Mouse (Mus musculus): ENCODE measurements around the gene Wnk2. TPM values are rescaled to one million over a fixed set of nuclear protein-coding genes. Genes with fewer than 3 reads are reported as not detected.
A peak's percentile ranks its signal among the peaks of the same experiment; 100 is the strongest.

Wnk2 gene
- polyA plus RNA-seq, 1 experiment from 2014 or later: 20.8 TPM

DNA sequence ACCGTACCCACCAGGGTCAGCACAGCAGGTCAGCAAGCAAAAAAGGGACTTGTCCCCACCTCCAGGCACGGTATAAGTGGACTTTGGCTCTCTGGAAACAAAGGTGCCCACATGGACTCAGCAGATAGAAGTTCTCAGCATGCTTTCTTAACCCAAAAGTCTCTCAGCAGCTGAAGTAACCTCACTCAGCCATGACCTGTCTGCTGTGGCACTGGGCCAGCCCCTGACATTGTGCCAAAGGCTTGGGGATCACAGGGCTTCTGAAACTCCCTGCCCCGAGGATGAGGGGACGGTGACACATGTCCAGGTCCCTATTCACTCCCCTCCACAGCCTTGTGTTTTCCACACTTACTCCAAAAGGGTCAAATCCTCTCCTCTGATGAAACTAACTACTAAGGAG lies 14.7 kb downstream of the Wnk2 start:
- Histone ChIP-seq H3K4me1 (ENCODE audit: control insufficient read depth, insufficient read depth, low read length) (peaks cover 42% of the 10 kb centered on the region), H3K4me2 (ENCODE audit: low read length) (no peak overlapping the region), H3K9me3 (replicated peaks; ENCODE audit: control insufficient read depth, low read length, poor library complexity, severe bottlenecking) (no peaks in the 10 kb centered on the region), H3K9ac (ENCODE audit: low read depth, low read length) (no peak overlapping the region), H3K4me3 (ENCODE audit: low read depth, low read length) (no peak overlapping the region), H3K27ac (ENCODE audit: low read length) (no peak overlapping the region), H3K36me3 (ENCODE audit: control insufficient read depth, insufficient read depth, low read length) (no peaks in the 10 kb centered on the region), H3K27me3 (ENCODE audit: control insufficient read depth, insufficient read depth, low read depth, low read length) (no peaks in the 10 kb centered on the region)
- no peak for ATAC-seq
- WGBS: 62% methylated on average over 4 of the region's 4 CpGs

GRCm38 (mm10) chr13:49131946-49132687 lies 15.7 kb downstream of the Wnk2 start:
- no peak for ATAC-seq
- 76% methylated on average over 7 of the region's 7 CpGs for whole genome bisulfite sequencing
- Histone ChIP-seq H3K27ac (ENCODE audit: low read length) (0 out of 2 replicates have a peak overlapping the region, but pooled peaks have one; percentile 19), H3K27me3 (ENCODE audit: control insufficient read depth, insufficient read depth, low read depth, low read length) (no peaks in the 10 kb centered on the region), H3K4me2 (ENCODE audit: low read length) (no peak overlapping the region), H3K36me3 (ENCODE audit: control insufficient read depth, insufficient read depth, low read length) (no peaks in the 10 kb centered on the region), H3K9ac (ENCODE audit: low read depth, low read length) (no peak overlapping the region), H3K4me3 (ENCODE audit: low read depth, low read length) (no peak overlapping the region), H3K4me1 (ENCODE audit: control insufficient read depth, insufficient read depth, low read length) (peaks cover 52% of the 10 kb centered on the region), H3K9me3 (replicated peaks; ENCODE audit: control insufficient read depth, low read length, poor library complexity, severe bottlenecking) (no peaks in the 10 kb centered on the region)

- no peak for ATAC-seq
- peaks cover 56% of the 10 kb centered on the region for H3K4me1 ChIP-seq (ENCODE audit: control insufficient read depth, insufficient read depth, low read length)
- H3K36me3 ChIP-seq (ENCODE audit: control insufficient read depth, insufficient read depth, low read length): no peaks in the 10 kb centered on the region
- no peak overlapping the region for H3K4me2 ChIP-seq (ENCODE audit: low read length)
- WGBS: 79% methylated on average over 4 of the region's 4 CpGs
- no peak overlapping the region for H3K4me3 ChIP-seq (ENCODE audit: low read depth, low read length)
- no peak overlapping the region for H3K9ac ChIP-seq (ENCODE audit: low read depth, low read length)
- H3K27me3 ChIP-seq (ENCODE audit: control insufficient read depth, insufficient read depth, low read depth, low read length): no peaks in the 10 kb centered on the region
- 0 out of 2 replicates have a peak overlapping the region, but pooled peaks have one; percentile 19 for H3K27ac ChIP-seq (ENCODE audit: low read length)
- no peaks in the 10 kb centered on the region for H3K9me3 ChIP-seq (replicated peaks; ENCODE audit: control insufficient read depth, low read length, poor library complexity, severe bottlenecking)
Observed at GRCm38 (mm10) chr13:49131342-49131855, 16.4 kb downstream of the Wnk2 start.

DNA sequence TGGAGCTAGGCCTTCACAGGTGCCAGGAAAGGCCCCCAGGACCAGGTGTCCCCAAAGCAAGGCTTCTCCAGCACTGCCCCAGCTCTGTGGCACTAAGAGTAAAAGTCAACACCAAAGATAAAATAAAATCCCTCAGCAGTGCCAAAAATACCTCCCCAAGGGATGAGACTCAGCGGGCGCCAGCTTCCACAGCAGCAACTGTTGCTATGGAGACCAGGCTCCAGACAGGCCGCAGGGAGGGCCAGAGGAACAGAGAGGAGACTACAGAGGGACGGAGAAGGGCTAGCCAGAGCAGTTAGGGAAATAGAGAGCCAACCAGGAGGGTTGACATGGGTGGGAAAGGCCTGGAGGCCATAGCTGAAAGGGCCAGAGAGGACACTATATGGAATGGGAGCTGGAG lies 18.0 kb downstream of the Wnk2 start:
- 9% methylated on average over 4 of the region's 4 CpGs for WGBS
- peak; percentile 46 for ATAC-seq
- Histone ChIP-seq H3K27ac (ENCODE audit: low read length) (peak overlapping the region; percentile 29), H3K36me3 (ENCODE audit: control insufficient read depth, insufficient read depth, low read length) (no peaks in the 10 kb centered on the region), H3K9me3 (replicated peaks; ENCODE audit: control insufficient read depth, low read length, poor library complexity, severe bottlenecking) (no peaks in the 10 kb centered on the region), H3K4me1 (ENCODE audit: control insufficient read depth, insufficient read depth, low read length) (peaks cover 56% of the 10 kb centered on the region), H3K4me3 (ENCODE audit: low read depth, low read length) (no peak overlapping the region), H3K9ac (ENCODE audit: low read depth, low read length) (0 out of 2 replicates have a peak overlapping the region, but pooled peaks have one; percentile 0), H3K4me2 (ENCODE audit: low read length) (peak overlapping the region; percentile 12; the same call in 1 of the 2 replicates), H3K27me3 (ENCODE audit: control insufficient read depth, insufficient read depth, low read depth, low read length) (no peaks in the 10 kb centered on the region)

DNA sequence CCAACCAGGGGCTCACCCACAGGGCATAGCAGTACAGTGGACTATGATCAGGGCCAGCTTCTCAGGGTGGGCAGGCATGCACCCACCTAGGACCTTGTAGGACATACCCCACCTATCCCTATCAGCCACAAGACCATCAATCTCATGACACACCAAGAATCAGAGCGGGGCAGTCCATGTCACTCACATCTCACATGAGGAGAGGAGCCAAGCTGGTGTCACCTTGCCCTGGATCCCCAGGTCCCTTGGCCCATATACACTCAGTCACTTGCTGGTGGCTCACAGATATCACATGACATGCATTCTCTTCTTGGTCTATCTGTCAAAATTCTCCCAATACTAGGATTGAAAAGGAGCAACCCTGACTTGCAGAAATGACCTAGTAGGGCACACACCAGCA lies 18.7 kb downstream of the Wnk2 start:
- Histone ChIP-seq H3K36me3 (ENCODE audit: control insufficient read depth, insufficient read depth, low read length) (no peaks in the 10 kb centered on the region), H3K9ac (ENCODE audit: low read depth, low read length) (no peak overlapping the region), H3K4me2 (ENCODE audit: low read length) (no peak overlapping the region), H3K4me1 (ENCODE audit: control insufficient read depth, insufficient read depth, low read length) (peaks cover 56% of the 10 kb centered on the region), H3K27ac (ENCODE audit: low read length) (0 out of 2 replicates have a peak overlapping the region, but pooled peaks have one; percentile 29), H3K4me3 (ENCODE audit: low read depth, low read length) (no peak overlapping the region), H3K9me3 (replicated peaks; ENCODE audit: control insufficient read depth, low read length, poor library complexity, severe bottlenecking) (no peaks in the 10 kb centered on the region), H3K27me3 (ENCODE audit: control insufficient read depth, insufficient read depth, low read depth, low read length) (no peaks in the 10 kb centered on the region)
- no peak for ATAC-seq
- 100% methylated on average over 1 of the region's 1 CpGs for WGBS

DNA sequence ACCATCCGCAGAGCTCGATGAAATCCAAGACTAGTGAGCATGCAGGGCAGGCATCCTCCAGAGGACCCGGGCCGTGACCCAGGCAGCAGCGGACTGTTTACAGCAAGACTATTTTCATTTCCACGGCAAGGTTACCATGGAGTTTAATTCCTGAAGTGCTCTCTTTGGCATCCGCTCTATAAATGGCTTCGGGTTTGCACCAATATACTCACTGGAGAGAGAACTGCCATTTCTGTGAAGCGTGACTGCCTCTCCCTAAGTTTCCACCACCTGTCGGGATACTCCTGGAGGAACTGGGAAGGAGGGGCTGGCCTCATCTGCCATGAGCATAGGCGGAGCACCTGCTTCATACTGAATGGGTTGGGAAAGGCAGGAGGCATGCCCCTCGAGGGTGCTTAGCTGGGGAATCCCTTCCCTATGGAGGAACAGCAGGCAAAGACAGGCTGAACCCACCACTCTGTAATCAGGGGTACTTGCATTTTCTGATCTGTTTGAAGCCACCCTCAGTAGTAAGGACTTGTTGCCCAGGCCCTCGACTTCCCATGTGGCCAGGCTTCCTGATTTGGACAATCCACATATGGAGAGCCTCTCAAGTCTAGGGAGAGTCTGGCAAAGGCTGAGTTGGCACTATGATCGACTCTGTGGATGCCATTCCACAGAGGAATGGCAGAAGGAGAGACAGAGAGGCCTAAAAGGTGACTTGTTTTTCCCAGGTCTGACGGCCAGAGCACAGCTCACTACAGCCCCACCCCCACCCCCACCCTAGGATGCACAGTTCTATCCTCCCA lies 19.8 kb downstream of the Wnk2 start:
- WGBS: 15% methylated on average over 15 of the region's 15 CpGs
- Histone ChIP-seq H3K4me3 (ENCODE audit: low read depth, low read length) (no peak overlapping the region), H3K9ac (ENCODE audit: low read depth, low read length) (peak overlapping the region; percentile 23; the same call in 1 of the 2 replicates), H3K27me3 (ENCODE audit: control insufficient read depth, insufficient read depth, low read depth, low read length) (no peaks in the 10 kb centered on the region), H3K9me3 (replicated peaks; ENCODE audit: control insufficient read depth, low read length, poor library complexity, severe bottlenecking) (no peaks in the 10 kb centered on the region), H3K4me1 (ENCODE audit: control insufficient read depth, insufficient read depth, low read length) (peaks cover 56% of the 10 kb centered on the region), H3K4me2 (ENCODE audit: low read length) (peak overlapping the region; percentile 30), H3K27ac (ENCODE audit: low read length) (peak overlapping the region; percentile 78), H3K36me3 (ENCODE audit: control insufficient read depth, insufficient read depth, low read length) (no peaks in the 10 kb centered on the region)
- peak; percentile 26; the same call in 1 of the 2 replicates for ATAC-seq

DNA sequence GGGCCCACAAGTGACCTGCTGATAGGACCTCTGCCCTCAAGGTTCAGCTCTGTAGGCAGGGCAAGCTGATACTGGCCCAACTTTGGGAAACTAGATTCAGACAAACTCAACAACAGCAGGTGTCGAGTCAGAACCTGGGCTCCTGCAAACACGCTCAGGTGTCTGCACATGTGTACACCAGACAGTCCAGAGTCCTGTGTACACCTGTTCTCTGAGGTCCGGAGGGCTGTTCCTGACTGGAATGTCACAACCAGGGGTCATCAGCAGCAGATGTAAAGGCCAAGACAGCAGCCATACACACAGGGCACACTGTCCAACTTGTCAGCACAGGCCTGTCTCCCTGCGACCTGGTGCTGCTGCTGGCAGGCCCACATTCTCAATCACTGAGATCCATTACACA lies 25.7 kb downstream of the Wnk2 start:
- Histone ChIP-seq H3K4me2 (ENCODE audit: low read length) (no peak overlapping the region), H3K36me3 (ENCODE audit: control insufficient read depth, insufficient read depth, low read length) (no peaks in the 10 kb centered on the region; the same call in 1 of the 2 replicates), H3K4me1 (ENCODE audit: control insufficient read depth, insufficient read depth, low read length) (peaks cover 11% of the 10 kb centered on the region), H3K27ac (ENCODE audit: low read length) (no peak overlapping the region), H3K27me3 (ENCODE audit: control insufficient read depth, insufficient read depth, low read depth, low read length) (no peaks in the 10 kb centered on the region), H3K9ac (ENCODE audit: low read depth, low read length) (no peak overlapping the region), H3K4me3 (ENCODE audit: low read depth, low read length) (no peak overlapping the region), H3K9me3 (replicated peaks; ENCODE audit: control insufficient read depth, low read length, poor library complexity, severe bottlenecking) (no peaks in the 10 kb centered on the region)
- WGBS: 91% methylated on average over 4 of the region's 4 CpGs
- no peak for ATAC-seq

DNA sequence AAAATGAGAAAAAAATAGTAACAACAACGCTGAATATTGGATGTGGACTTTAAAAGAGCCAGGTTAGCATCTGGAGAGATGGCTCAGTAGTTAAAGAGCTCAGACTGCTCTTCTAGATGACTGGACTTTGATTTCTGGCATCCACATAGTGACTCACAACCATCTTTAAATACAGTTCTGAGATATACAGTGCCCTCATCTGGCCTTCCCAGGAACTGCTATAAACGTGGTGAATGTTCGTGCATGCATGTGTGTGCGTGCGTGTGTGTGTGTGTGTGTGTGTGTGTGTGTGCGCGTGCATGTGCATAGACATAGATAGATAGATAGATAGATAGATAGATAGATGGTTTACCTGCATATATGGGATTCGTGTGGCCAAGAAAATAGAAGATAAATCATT lies 30.3 kb downstream of the Wnk2 start:
- Histone ChIP-seq H3K9ac (ENCODE audit: low read depth, low read length) (no peak overlapping the region), H3K4me2 (ENCODE audit: low read length) (no peak overlapping the region), H3K27me3 (ENCODE audit: control insufficient read depth, insufficient read depth, low read depth, low read length) (no peaks in the 10 kb centered on the region), H3K9me3 (replicated peaks; ENCODE audit: control insufficient read depth, low read length, poor library complexity, severe bottlenecking) (no peaks in the 10 kb centered on the region), H3K4me1 (ENCODE audit: control insufficient read depth, insufficient read depth, low read length) (peaks cover 8% of the 10 kb centered on the region), H3K4me3 (ENCODE audit: low read depth, low read length) (no peak overlapping the region), H3K36me3 (ENCODE audit: control insufficient read depth, insufficient read depth, low read length) (no peaks in the 10 kb centered on the region; the same call in 1 of the 2 replicates), H3K27ac (ENCODE audit: low read length) (no peak overlapping the region)
- 92% methylated on average over 8 of the region's 8 CpGs for WGBS
- no peak for ATAC-seq

All from midbrain, embryonic 16.5 days (tissue).